Mouse (Mus musculus) myocyte (in vitro differentiated cells): Measurements from ENCODE around the gene Camk1d. TPM values are rescaled to one million over a fixed set of nuclear protein-coding genes. Genes with fewer than 3 reads are reported as not detected.

Experiments
- H3K27me3 ChIP-seq: one replicate; pipeline ENCODE4 v1.6.1; 2011; ENCODE audit not compliant: control insufficient read depth, insufficient read depth, insufficient read length
- H3K36me3 ChIP-seq: one replicate; pipeline ENCODE4 v1.6.1; 2011; ENCODE audit not compliant: control insufficient read depth, insufficient read depth
- H3K4me2 ChIP-seq: one replicate; pipeline ENCODE4 v1.6.1; 2011; ENCODE audit warnings: low read depth, control low read depth
- H3K4me3 ChIP-seq: one replicate; pipeline ENCODE4 v1.5.1; 2011; ENCODE audit warnings: mild to moderate bottlenecking, control low read depth, moderate library complexity
- H3K79me2 ChIP-seq: one replicate; pipeline ENCODE4 v1.6.1; 2011; ENCODE audit not compliant: control insufficient read depth, insufficient read depth
- H3ac ChIP-seq: one replicate; pipeline ENCODE4 v1.6.1; 2011; ENCODE audit not compliant: control insufficient read depth, insufficient read length
- CEBPB ChIP-seq: IDR thresholded peaks from 2 replicates; pipeline ENCODE4 v1.6.1; 2011; ENCODE audit warnings: mild to moderate bottlenecking, moderate library complexity; ENCODE audit not compliant: poor library complexity, insufficient read depth, severe bottlenecking
- E2F4 ChIP-seq: IDR thresholded peaks from one replicate; pipeline ENCODE4 v1.6.1; 2011; ENCODE audit warnings: mild to moderate bottlenecking, control low read depth, moderate library complexity; ENCODE audit not compliant: insufficient read depth
- MAX ChIP-seq: IDR thresholded peaks from one replicate; pipeline ENCODE4 v1.6.1; 2011; ENCODE audit warnings: low read depth, mild to moderate bottlenecking, control low read depth
- MYOD1 ChIP-seq, 3 experiments: IDR thresholded peaks; one replicate each; pipeline ENCODE4 v1.6.1; 2011; ENCODE audit warnings: control low read depth in 2 of 3, low read depth in 2 of 3, mild to moderate bottlenecking in 2 of 3, moderate library complexity in 1 of 3; ENCODE audit not compliant: insufficient read length in 2 of 3, control insufficient read depth in 1 of 3
- MYOG ChIP-seq, 3 experiments: IDR thresholded peaks; one replicate each; pipeline ENCODE4 v1.6.1; 2011; ENCODE audit warnings: control low read depth in 2 of 3, low read depth in 2 of 3, mild to moderate bottlenecking in 2 of 3; ENCODE audit not compliant: insufficient read length in 2 of 3, control insufficient read depth in 1 of 3, insufficient read depth in 1 of 3
- POLR2A ChIP-seq: IDR thresholded peaks from one replicate; pipeline ENCODE4 v1.6.1; 2011; ENCODE audit warnings: low read depth, mild to moderate bottlenecking, control low read depth, moderate library complexity; ENCODE audit not compliant: insufficient read length
- POLR2AphosphoS2 ChIP-seq: IDR thresholded peaks from one replicate; pipeline ENCODE4 v1.6.1; 2011; ENCODE audit warnings: low read depth, control low read depth; ENCODE audit not compliant: insufficient read length
- REST ChIP-seq: IDR thresholded peaks from one replicate; pipeline ENCODE4 v1.6.1; 2011; ENCODE audit warnings: mild to moderate bottlenecking, control low read depth, moderate library complexity; ENCODE audit not compliant: insufficient read depth, insufficient read length
- SRF ChIP-seq: IDR thresholded peaks from one replicate; pipeline ENCODE4 v1.6.1; 2011; ENCODE audit warnings: low read depth; ENCODE audit not compliant: control insufficient read depth, insufficient read length
- TCF12 ChIP-seq: IDR thresholded peaks from one replicate; pipeline ENCODE4 v1.6.1; 2011; ENCODE audit warnings: mild to moderate bottlenecking, control low read depth; ENCODE audit not compliant: poor library complexity, insufficient read depth, severe bottlenecking
- TCF3 ChIP-seq: IDR thresholded peaks from one replicate; pipeline ENCODE4 v1.6.1; 2011; ENCODE audit warnings: low read depth, control low read depth; ENCODE audit not compliant: insufficient read length
- USF1 ChIP-seq: IDR thresholded peaks from one replicate; pipeline ENCODE4 v1.6.1; 2011; ENCODE audit warnings: low read depth, mild to moderate bottlenecking, control low read depth, moderate library complexity
- polyA plus RNA-seq: library from polyadenylated mRNA; unstranded; fragments of >200 nt; fragmentation: generic; extraction: Trizol; gene quantifications from one replicate; pipeline ENCODE4 v1.2.1, GENCODE M21; 2012; ENCODE audit warnings: missing spikeins

Gene Camk1d
- polyA plus RNA-seq, 1 experiment, result 1.1 TPM

- TF ChIP-seq POLR2AphosphoS2, result no peak
- no peak for TF ChIP-seq SRF
- TF ChIP-seq MYOG (IDR thresholded peaks at IDR 0.05; ENCODE audit: control insufficient read depth in 1 of 3, insufficient read depth in 1 of 3, insufficient read length in 2 of 3, low read depth in 2 of 3), result no peak
- TF ChIP-seq TCF12, result no peak
- TF ChIP-seq USF1, result no peak
- no peak for TF ChIP-seq TCF3
- TF ChIP-seq POLR2A, result no peak
- no peak for TF ChIP-seq REST
- TF ChIP-seq CEBPB, result no peak
- TF ChIP-seq E2F4, result no peak
- H3K4me2 ChIP-seq, result no peak overlapping the region
Measured at GRCm38 (mm10) chr2:5725028-5725701, 10.8 kb upstream of the Camk1d start.

GRCm38 (mm10) chr2:5717675-5718074 lies 3.4 kb upstream of the Camk1d start:
- H3ac ChIP-seq, result no peak overlapping the region
- no peak overlapping the region for H3K4me2 ChIP-seq
- H3K4me3 ChIP-seq, result no peak overlapping the region
- TF ChIP-seq E2F4 (no peak), SRF (no peak), MAX (no peak), TCF12 (no peak), MYOD1 (IDR thresholded peaks at IDR 0.05; ENCODE audit: control insufficient read depth in 1 of 3, insufficient read length in 2 of 3, low read depth in 2 of 3) (no peak), POLR2AphosphoS2 (no peak), USF1 (no peak), POLR2A (no peak), MYOG (IDR thresholded peaks at IDR 0.05; ENCODE audit: control insufficient read depth in 1 of 3, insufficient read depth in 1 of 3, insufficient read length in 2 of 3, low read depth in 2 of 3) (no peak), CEBPB (no peak), TCF3 (no peak), REST (no peak)
- H3K36me3 ChIP-seq, result no peaks in the 10 kb centered on the region
- H3K27me3 ChIP-seq, result no peaks in the 10 kb centered on the region
- H3K79me2 ChIP-seq, result no peaks in the 10 kb centered on the region

More at GRCm38 (mm10) chr2:5725028-5725701, 10.8 kb upstream of the Camk1d start:
- no peak overlapping the region for H3ac ChIP-seq
- no peak overlapping the region for H3K4me3 ChIP-seq
- no peaks in the 10 kb centered on the region for H3K36me3 ChIP-seq
- H3K79me2 ChIP-seq, result no peaks in the 10 kb centered on the region
- no peaks in the 10 kb centered on the region for H3K27me3 ChIP-seq

- TF ChIP-seq E2F4 (no peak), MAX (no peak), TCF12 (no peak), CEBPB (no peak), REST (no peak), USF1 (no peak), MYOD1 (IDR thresholded peaks at IDR 0.05; ENCODE audit: control insufficient read depth in 1 of 3, insufficient read length in 2 of 3, low read depth in 2 of 3) (no peak), SRF (no peak), TCF3 (no peak), POLR2AphosphoS2 (no peak), POLR2A (no peak), MYOG (IDR thresholded peaks at IDR 0.05; ENCODE audit: control insufficient read depth in 1 of 3, insufficient read depth in 1 of 3, insufficient read length in 2 of 3, low read depth in 2 of 3) (no peak)
- H3K4me2 ChIP-seq, result no peak overlapping the region
- H3ac ChIP-seq, result no peak overlapping the region
- no peaks in the 10 kb centered on the region for H3K36me3 ChIP-seq
- no peaks in the 10 kb centered on the region for H3K27me3 ChIP-seq
- no peak overlapping the region for H3K4me3 ChIP-seq
- no peaks in the 10 kb centered on the region for H3K79me2 ChIP-seq
Measured at GRCm38 (mm10) chr2:5715544-5715943, 1.2 kb upstream of the Camk1d start.

- no peaks in the 10 kb centered on the region for H3K79me2 ChIP-seq
- H3K4me2 ChIP-seq, result no peak overlapping the region
- H3K36me3 ChIP-seq, result no peaks in the 10 kb centered on the region
- no peak overlapping the region for H3ac ChIP-seq
- H3K27me3 ChIP-seq, result no peaks in the 10 kb centered on the region
- TF ChIP-seq MYOG (IDR thresholded peaks at IDR 0.05; ENCODE audit: control insufficient read depth in 1 of 3, insufficient read depth in 1 of 3, insufficient read length in 2 of 3, low read depth in 2 of 3) (no peak), USF1 (no peak), TCF12 (no peak), REST (no peak), TCF3 (no peak), MYOD1 (IDR thresholded peaks at IDR 0.05; ENCODE audit: control insufficient read depth in 1 of 3, insufficient read length in 2 of 3, low read depth in 2 of 3) (no peak), CEBPB (no peak), SRF (no peak), MAX (no peak), E2F4 (no peak), POLR2A (no peak), POLR2AphosphoS2 (no peak)
- H3K4me3 ChIP-seq, result no peak overlapping the region
Measured at GRCm38 (mm10) chr2:5715054-5715410, 717 bp upstream of the Camk1d start.
